Mouse (Mus musculus): ENCODE data around the gene Fmod. TPM values are rescaled to one million over a fixed set of nuclear protein-coding genes. Genes with fewer than 3 reads are reported as not detected.

Gene Fmod
- polyA plus RNA-seq, 1 experiment: not detected

DNA sequence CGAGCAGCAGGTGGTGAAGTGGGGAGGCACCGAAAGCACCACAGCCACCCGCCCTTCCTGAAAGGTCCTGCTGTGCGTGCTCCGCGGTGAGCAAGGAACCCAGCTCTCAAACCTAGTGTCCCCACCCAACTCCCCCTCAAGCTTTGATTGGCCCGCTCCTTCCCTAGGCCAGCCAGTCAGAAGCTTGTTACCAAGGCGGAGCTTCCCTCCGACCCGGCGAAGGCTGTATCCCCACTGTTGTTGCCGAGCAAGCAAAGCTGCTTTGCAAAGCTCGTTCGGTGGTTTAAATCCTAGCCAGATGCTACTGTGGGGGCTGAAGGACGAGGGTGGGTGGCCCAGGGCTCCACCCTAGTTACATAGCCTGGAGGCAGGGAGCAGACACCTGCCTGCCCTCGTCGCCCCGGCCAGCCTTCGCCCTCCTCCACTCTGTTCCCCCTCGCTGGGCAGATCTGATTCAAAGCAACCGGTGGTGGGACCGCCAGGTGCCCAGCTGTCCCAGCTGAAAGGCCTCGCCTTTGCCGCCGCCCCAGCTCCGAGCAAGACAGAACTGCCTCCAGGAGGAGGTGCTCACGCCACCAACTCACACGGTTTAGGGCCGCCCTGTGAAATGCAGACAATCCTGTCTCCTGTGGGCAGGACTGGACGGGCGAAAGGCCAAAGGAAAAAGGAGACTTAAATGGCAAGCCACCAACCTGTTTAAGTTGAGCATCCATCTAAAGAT, 24.0 kb downstream of the Fmod start:
- Histone ChIP-seq H3K27ac (ENCODE audit: insufficient read depth, low read depth, low read length) (peak overlapping the region; percentile 99), H3K4me1 (ENCODE audit: control insufficient read depth, insufficient read depth, low read length) (peaks cover 34% of the 10 kb centered on the region), H3K4me3 (ENCODE audit: insufficient read depth, low read depth, low read length) (peak overlapping the region; percentile 46)
- TF ChIP-seq CTCF (IDR thresholded peaks at IDR 0.05; ENCODE audit: insufficient read depth, low read depth, low read length): 0 out of 2 replicates have a peak, but pooled peaks have one; percentile 23
- peak; percentile 39 for TF ChIP-seq POLR2A (IDR thresholded peaks at IDR 0.05; ENCODE audit: insufficient read depth, low read depth, low read length)
- whole genome bisulfite sequencing: 4% methylated on average over 31 of the region's 31 CpGs

DNA sequence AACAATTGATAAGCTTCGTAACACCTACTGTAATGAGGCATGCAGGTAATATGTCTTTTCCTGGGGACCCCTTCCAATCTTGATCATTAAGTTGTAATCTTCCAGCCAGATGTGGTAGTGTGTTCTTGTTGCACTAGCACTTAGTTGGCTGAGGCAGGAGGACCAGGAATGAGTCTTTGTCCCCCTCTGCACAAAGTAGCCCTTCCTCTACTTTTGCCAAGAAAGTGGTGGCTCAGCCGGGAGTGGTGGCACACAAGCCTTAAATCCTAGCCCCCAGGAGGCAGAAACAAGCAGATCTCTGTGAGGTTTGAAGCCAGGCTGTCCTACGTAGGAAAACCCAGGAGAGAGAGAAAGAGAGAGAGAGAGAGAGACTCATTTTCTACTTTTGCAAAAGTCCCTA, 24.9 kb downstream of the Fmod start:
- no peak overlapping the region for H3K27ac ChIP-seq (ENCODE audit: insufficient read depth, low read depth, low read length)
- H3K4me1 ChIP-seq (ENCODE audit: control insufficient read depth, insufficient read depth, low read length): peaks cover 35% of the 10 kb centered on the region
- H3K4me3 ChIP-seq (ENCODE audit: insufficient read depth, low read depth, low read length): no peak overlapping the region
- WGBS: 83% methylated on average over 3 of the region's 3 CpGs
- TF ChIP-seq POLR2A (IDR thresholded peaks at IDR 0.05; ENCODE audit: insufficient read depth, low read depth, low read length): no peak
- no peak for TF ChIP-seq CTCF (IDR thresholded peaks at IDR 0.05; ENCODE audit: insufficient read depth, low read depth, low read length)

DNA sequence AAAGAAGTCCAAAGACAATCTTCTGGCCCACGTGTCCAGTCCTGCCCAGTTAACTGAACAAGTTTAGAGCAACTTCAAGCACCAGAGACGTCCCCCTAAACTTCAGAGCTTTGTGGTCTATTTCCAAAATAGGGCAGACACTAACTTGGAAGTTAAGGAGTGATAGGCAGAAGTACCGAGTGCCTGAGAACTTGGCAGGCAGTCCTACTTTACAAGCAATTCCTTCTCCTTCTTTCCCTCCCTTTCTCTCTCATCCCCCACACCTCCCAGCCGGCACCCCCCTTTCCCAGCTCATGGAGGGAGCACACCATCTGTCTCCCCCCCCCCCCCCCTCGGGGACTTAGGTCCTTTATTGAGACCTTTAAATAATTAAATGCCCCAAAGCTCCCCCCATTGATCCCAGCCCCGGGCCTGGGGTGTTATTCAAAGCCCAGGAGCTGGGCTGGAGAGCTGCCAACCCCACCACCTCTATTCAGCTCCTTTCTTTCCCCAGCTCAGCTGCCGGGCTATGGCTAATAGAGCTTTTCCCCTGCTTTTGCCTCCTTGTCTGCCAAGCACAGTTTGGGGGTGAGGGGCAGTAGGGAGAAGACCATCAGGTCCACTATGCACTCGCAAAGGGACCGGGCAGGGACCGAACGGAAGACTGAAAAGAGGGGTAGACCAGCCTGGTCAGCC, 25.5 kb downstream of the Fmod start:
- peak overlapping the region; percentile 82 for H3K27ac ChIP-seq (ENCODE audit: insufficient read depth, low read depth, low read length)
- no peak overlapping the region; the same call in 1 of the 2 replicates for H3K4me3 ChIP-seq (ENCODE audit: insufficient read depth, low read depth, low read length)
- H3K4me1 ChIP-seq (ENCODE audit: control insufficient read depth, insufficient read depth, low read length): peaks cover 40% of the 10 kb centered on the region
- TF ChIP-seq CTCF (IDR thresholded peaks at IDR 0.05; ENCODE audit: insufficient read depth, low read depth, low read length) (no peak), POLR2A (IDR thresholded peaks at IDR 0.05; ENCODE audit: insufficient read depth, low read depth, low read length) (no peak)
- 30% methylated on average over 11 of the region's 11 CpGs for WGBS

DNA sequence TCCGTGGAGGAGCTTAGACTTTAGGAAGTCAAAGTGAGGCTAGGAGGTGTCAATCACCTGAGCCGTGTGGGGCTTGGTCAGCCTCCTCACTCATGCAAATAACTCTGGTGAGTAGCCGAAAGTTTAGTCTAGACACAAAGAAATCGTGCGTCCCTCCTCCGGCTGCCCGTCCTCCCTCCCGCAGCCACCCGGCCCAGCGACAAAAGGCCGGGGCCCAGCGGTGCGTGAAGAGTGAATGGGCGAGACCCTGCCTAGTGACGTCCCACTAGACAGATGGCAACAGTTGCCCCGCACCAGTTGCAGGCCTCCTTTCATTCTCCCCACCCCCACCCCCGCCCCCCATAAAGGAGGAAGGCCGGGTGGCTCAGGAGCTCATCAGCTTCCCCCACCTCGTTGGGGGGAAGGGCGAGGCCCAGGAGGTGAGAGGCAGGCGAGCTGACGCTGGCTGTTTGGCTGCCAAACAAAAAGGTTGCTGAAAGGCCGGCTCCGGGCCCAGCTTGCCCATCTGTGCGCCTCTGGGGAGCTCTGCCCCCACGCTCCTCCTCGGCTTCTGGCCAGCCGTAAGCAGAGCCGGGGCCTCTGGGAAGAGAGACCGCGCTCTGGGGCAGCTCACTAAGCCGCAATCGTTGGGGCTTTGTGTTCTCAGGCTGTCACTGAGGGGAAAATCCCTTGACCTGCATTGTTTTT, 26.2 kb downstream of the Fmod start:
- 20% methylated on average over 33 of the region's 33 CpGs for WGBS
- H3K4me1 ChIP-seq (ENCODE audit: control insufficient read depth, insufficient read depth, low read length): peaks cover 40% of the 10 kb centered on the region
- no peak overlapping the region; the same call in 1 of the 2 replicates for H3K4me3 ChIP-seq (ENCODE audit: insufficient read depth, low read depth, low read length)
- H3K27ac ChIP-seq (ENCODE audit: insufficient read depth, low read depth, low read length): peak overlapping the region; percentile 82
- no peak for TF ChIP-seq POLR2A (IDR thresholded peaks at IDR 0.05; ENCODE audit: insufficient read depth, low read depth, low read length)

DNA sequence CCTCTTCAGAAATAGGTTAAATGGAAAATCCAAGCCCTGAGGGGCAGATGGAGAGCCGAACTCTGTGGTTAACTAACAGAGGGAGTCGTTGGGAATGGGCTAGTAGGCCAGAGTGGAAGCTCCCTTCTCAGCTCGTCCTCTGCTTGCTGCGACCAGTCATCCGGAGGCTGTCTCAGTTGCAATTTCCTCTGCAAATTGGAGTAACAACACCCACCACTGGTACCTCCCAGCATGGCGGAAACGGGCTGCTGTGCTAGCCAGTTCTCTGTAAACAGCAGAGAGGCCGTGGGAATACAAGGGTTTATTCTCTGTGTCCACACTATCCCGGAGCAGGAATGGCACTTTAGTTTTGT, 26.7 kb downstream of the Fmod start:
- Histone ChIP-seq H3K4me1 (ENCODE audit: control insufficient read depth, insufficient read depth, low read length) (peaks cover 40% of the 10 kb centered on the region), H3K4me3 (ENCODE audit: insufficient read depth, low read depth, low read length) (no peak overlapping the region), H3K27ac (ENCODE audit: insufficient read depth, low read depth, low read length) (peak overlapping the region; percentile 76)
- 17% methylated on average over 9 of the region's 9 CpGs for WGBS
- TF ChIP-seq POLR2A (IDR thresholded peaks at IDR 0.05; ENCODE audit: insufficient read depth, low read depth, low read length) (no peak), CTCF (IDR thresholded peaks at IDR 0.05; ENCODE audit: insufficient read depth, low read depth, low read length) (no peak)

DNA sequence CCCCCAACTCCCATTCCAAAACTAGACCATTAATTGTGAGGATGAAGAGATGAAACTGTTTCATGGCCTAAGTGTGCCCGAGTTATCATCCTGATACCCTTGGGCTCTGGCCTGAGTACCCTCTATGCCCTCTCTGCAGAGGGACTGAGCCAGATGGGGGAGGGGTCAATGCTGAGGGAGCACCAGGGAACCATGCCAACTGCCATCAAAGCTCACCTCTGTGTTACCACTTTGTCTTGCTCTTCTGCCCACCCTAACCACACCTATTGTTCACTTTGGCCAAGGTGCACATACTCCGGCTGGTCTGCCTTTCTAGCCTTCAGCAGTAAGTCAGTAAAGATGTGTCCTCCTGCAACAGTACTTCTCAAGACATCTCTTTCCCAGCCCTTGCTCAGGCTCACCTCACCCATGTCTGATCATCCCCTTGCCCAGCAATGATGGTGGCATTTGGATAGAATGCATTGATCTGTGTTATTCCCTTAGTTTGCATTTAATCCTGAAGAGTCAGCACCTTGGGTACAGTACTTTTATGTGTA, 27.3 kb downstream of the Fmod start:
- 87% methylated on average over 2 of the region's 2 CpGs for WGBS
- no peak overlapping the region for H3K4me3 ChIP-seq (ENCODE audit: insufficient read depth, low read depth, low read length)
- H3K4me1 ChIP-seq (ENCODE audit: control insufficient read depth, insufficient read depth, low read length): peaks cover 40% of the 10 kb centered on the region
- TF ChIP-seq CTCF (IDR thresholded peaks at IDR 0.05; ENCODE audit: insufficient read depth, low read depth, low read length): no peak
- no peak for TF ChIP-seq POLR2A (IDR thresholded peaks at IDR 0.05; ENCODE audit: insufficient read depth, low read depth, low read length)
- peak overlapping the region; percentile 76; the same call in 1 of the 2 replicates for H3K27ac ChIP-seq (ENCODE audit: insufficient read depth, low read depth, low read length)

DNA sequence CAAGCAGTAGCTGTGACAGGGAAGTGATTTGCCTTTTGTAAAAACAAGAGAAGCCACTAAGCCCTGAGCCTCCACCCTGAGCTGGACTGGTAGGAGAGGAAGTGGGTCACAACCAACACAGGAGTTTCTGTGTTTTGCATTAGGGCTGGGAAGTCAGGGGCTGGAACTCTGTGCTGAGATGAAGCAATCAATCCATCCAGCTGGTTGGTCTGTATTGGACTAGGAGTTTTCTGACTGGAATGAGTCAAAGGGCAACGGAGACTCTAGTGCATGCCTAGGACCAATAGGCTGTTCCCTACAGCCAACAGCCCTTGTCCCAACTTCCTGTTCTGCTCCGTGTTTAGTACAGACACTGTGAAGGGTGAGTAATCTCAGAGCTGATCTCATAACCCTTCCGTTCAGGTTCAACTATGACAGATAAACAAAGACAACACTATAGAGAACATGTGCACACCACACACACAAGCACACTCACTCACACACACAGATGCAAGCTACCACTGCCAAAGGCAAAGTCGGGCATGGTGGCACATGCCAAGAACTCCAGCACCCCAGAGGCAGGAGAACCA, 28.3 kb downstream of the Fmod start:
- Histone ChIP-seq H3K4me1 (ENCODE audit: control insufficient read depth, insufficient read depth, low read length) (peaks cover 37% of the 10 kb centered on the region), H3K27ac (ENCODE audit: insufficient read depth, low read depth, low read length) (peak overlapping the region; percentile 22; the same call in 1 of the 2 replicates), H3K4me3 (ENCODE audit: insufficient read depth, low read depth, low read length) (no peak overlapping the region)
- 63% methylated on average over 4 of the region's 4 CpGs for WGBS
- TF ChIP-seq POLR2A (IDR thresholded peaks at IDR 0.05; ENCODE audit: insufficient read depth, low read depth, low read length): no peak
- no peak for TF ChIP-seq CTCF (IDR thresholded peaks at IDR 0.05; ENCODE audit: insufficient read depth, low read depth, low read length)

DNA sequence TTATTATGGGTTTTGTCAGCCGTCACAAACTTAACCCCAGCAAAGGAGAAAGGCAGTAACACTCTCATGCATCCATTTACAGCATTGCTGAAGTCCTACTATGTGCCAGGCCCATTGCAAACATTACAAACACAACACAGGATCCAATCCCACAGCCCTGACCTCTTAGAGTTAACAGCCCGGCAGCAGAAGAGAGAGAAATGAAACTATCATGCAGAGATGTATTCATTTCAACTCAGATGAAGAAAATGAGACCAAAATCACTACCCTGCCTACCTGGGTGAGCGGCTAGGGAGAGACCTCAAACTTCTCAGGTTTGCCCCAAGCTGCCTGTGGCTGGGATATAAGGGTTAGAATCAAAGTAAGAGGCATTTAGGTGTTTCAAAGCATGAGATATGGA, 29.5 kb downstream of the Fmod start:
- 74% methylated on average over 3 of the region's 3 CpGs for WGBS
- Histone ChIP-seq H3K4me3 (ENCODE audit: insufficient read depth, low read depth, low read length) (no peak overlapping the region), H3K4me1 (ENCODE audit: control insufficient read depth, insufficient read depth, low read length) (peaks cover 31% of the 10 kb centered on the region), H3K27ac (ENCODE audit: insufficient read depth, low read depth, low read length) (no peak overlapping the region; the same call in 1 of the 2 replicates)
- TF ChIP-seq POLR2A (IDR thresholded peaks at IDR 0.05; ENCODE audit: insufficient read depth, low read depth, low read length) (no peak), CTCF (IDR thresholded peaks at IDR 0.05; ENCODE audit: insufficient read depth, low read depth, low read length) (no peak)

All from olfactory bulb, adult 2 months (tissue).